Mouse (Mus musculus) small intestine, adult 2 months (tissue): ENCODE data around the gene S100a16. TPM values are rescaled to one million over a fixed set of nuclear protein-coding genes. Genes with fewer than 3 reads are reported as not detected.

ENCODE experiments used
- H3K27ac ChIP-seq: fragments of 200-500 bp; 2 replicates; pipeline ENCODE4 v1.5.1; 2012; ENCODE audit warnings: low read depth, low read length, control low read depth, inconsistent platforms; ENCODE audit not compliant: insufficient read depth
- H3K27me3 ChIP-seq: fragments of 200-500 bp; 2 replicates; pipeline ENCODE4 v1.6.1; 2012; ENCODE audit warnings: mild to moderate bottlenecking, moderate library complexity, low read length, inconsistent platforms; ENCODE audit not compliant: control insufficient read depth, insufficient read depth
- H3K36me3 ChIP-seq: fragments of 200-500 bp; 2 replicates; pipeline ENCODE4 v1.6.1; 2012; ENCODE audit warnings: mild to moderate bottlenecking, low read length, control low read depth, inconsistent platforms; ENCODE audit not compliant: control insufficient read depth, insufficient read depth
- H3K4me1 ChIP-seq: fragments of 200-500 bp; 2 replicates; pipeline ENCODE4 v1.6.1; 2012; ENCODE audit warnings: low read length, inconsistent platforms, mixed read lengths; ENCODE audit not compliant: control insufficient read depth, insufficient read depth, insufficient read length
- H3K4me3 ChIP-seq: fragments of 200-500 bp; 2 replicates; pipeline ENCODE4 v1.5.1; 2012; ENCODE audit warnings: low read depth, mild to moderate bottlenecking, control low read depth, inconsistent platforms, low read length, moderate library complexity
- CTCF ChIP-seq: fragments of 200-500 bp; IDR thresholded peaks from 2 replicates; pipeline ENCODE4 v1.5.1; 2012; ENCODE audit warnings: low read depth, mild to moderate bottlenecking, control low read depth, inconsistent platforms, low read length, moderate library complexity, mixed read lengths; ENCODE audit not compliant: insufficient replicate concordance, insufficient read length; ENCODE audit errors: extremely low read depth
- POLR2A ChIP-seq: fragments of 200-500 bp; IDR thresholded peaks from 2 replicates; pipeline ENCODE4 v1.6.1; 2012; ENCODE audit warnings: low read depth, mild to moderate bottlenecking, control low read depth, inconsistent platforms, low read length, moderate library complexity
- WGBS: fragments of 180-500 bp; shearing (Covaris S2); methylation state at CpG from one replicate; pipeline ENCODE4 v1.1.7; 2018; 5-methylcytosine and 5-hydroxymethylcytosine counted together
- polyA plus RNA-seq: library from polyadenylated mRNA; depleted of rRNA; stranded (reverse); fragments of >200 nt; gene quantifications from 2 replicates; pipeline ENCODE4 v1.2.3, GENCODE M21; 2012

S100a16 gene
- polyA plus RNA-seq, 1 experiment: 44.9 TPM

DNA sequence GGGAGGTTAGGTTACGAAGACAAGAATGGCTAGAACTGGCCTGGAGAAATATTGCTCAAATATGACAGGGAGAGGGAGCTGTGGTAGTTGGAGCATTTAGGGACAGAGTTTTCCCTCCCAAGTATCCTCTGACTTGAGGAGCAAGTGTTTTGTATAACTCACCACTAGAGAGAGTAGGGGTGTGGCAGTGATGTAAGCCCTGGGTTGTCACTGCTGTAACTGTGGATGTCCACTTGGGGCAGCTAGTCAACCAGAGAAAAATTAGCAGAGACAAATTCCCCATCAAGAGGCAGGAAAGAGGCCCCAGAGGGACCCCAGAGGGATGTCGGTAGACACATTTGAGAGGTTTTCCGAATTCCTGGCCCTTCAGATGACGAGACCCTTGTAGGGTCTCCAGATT is 11.6 kb upstream of the S100a16 start:
- Histone ChIP-seq H3K36me3 (no peaks in the 10 kb centered on the region), H3K4me1 (peaks cover 11% of the 10 kb centered on the region; the same call in 1 of the 2 replicates)

DNA sequence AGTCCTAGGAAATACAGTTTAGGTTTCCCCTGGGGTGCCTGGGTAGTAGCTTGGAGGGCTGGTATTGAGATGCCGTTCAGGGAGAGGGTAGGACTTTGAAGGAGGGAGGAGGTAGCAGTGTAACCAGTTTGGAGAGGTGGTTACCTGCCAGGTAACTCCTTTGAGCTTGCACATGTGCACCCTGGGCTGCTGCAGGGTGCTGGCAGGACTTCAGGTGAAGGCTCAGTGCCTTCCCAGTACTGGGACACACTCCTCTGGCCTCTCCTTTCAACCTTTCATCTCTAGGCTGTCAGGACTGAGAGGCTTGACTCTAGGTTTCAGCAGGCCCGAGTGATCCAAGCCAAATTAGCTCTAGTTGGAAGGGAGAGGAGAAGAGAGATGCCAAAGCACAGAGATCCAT is 11.0 kb upstream of the S100a16 start:
- peaks cover 11% of the 10 kb centered on the region; the same call in 1 of the 2 replicates for H3K4me1 ChIP-seq
- H3K27ac ChIP-seq: peak overlapping the region; percentile 54
- H3K36me3 ChIP-seq: no peaks in the 10 kb centered on the region
- TF ChIP-seq POLR2A (no peak), CTCF (no peak)
- H3K27me3 ChIP-seq: no peaks in the 10 kb centered on the region
- no peak overlapping the region for H3K4me3 ChIP-seq
- WGBS: 32% methylated on average over 2 of the region's 2 CpGs

More for the DNA sequence above, 11.6 kb upstream of the S100a16 start:
- Histone ChIP-seq H3K27ac (no peak overlapping the region), H3K4me3 (no peak overlapping the region), H3K27me3 (no peaks in the 10 kb centered on the region)
- TF ChIP-seq CTCF (peak; percentile 69; the same call in 1 of the 2 replicates), POLR2A (no peak)
- 64% methylated on average over 4 of the region's 4 CpGs for WGBS

DNA sequence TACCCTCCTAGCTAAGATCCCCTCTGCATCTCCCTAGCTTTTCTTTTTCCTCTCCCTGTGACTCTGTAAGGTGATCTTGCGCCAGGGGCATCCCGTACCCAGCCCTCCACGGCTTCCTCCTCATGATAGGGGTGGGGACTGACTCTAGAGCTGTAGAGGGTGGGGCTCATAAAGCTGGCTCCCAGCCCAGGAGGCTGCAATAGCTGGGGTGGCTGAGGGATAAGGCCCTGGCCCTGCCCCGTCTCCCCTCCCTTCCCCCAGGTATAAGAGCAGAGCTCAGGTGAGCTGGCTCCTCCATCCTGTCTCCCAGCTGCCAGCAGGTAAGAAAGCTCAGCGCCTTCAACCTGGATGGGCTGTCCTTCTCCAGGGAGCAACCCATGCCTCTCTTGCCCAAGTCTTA is 10.5 kb upstream of the S100a16 start, which contains the start of gene S100a14:
Gene S100a14 (plus strand): TSS at position 277 of the 400 bp plus-strand sequence.
- 18% methylated on average over 5 of the region's 5 CpGs for WGBS
- TF ChIP-seq POLR2A (no peak), CTCF (no peak)
- Histone ChIP-seq H3K4me1 (peaks cover 11% of the 10 kb centered on the region; the same call in 1 of the 2 replicates), H3K4me3 (peak within 1 kb of the TSS; percentile 28), H3K27me3 (no peaks in the 10 kb centered on the region), H3K36me3 (no peaks in the 10 kb centered on the region), H3K27ac (peak within 1 kb of the TSS; percentile 54)

DNA sequence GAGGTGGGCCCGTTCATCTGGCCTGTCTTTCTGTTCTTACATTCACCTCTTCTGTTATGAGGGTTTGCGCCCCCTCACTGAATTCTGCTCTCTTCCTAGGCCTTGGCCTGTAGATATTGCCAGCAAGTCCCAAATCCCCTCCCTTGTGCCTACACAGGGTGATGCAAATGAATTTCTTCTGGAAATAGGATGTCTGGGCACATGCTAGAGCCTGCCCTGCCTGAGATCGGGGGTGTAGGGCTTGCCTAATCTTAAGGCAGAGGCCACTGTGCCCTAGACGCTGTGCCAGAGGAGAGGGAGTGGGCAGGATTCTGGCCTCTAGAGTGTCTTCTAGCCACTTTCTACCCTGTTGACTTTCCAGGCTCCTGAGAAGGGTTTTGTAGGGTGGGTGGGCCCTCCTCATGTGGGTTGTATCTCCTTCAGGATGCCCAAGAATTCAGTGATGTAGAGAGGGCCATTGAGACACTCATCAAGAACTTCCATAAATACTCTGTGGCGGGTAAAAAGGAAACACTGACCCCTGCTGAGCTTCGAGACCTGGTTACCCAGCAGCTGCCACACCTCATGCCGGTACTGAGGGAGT is 9.7 kb upstream of the S100a16 start:
- no peak overlapping the region for H3K4me3 ChIP-seq
- H3K27ac ChIP-seq: no peak overlapping the region

DNA sequence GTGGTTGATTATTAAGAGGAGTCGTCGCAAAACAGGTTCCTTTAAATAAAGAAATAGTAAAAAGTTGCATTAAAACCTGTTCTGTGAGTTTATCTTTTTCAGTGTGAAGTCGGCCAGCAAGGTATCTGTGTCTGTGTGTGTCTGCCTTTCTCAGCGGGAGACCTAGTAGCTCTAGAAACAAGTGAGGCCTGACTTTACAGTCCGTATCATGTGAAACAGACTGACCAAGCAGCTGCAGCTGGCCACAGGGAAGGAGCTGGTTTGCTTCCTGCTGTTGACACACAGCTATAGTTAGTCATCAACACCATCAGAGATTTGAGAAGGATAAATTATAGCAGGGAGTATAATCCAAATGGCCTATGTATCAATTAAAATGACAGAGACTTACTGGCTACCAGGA is 5.3 kb upstream of the S100a16 start:
- H3K27ac ChIP-seq: no peak overlapping the region
- no peak overlapping the region for H3K4me3 ChIP-seq
- 56% methylated on average over 5 of the region's 5 CpGs for WGBS
- TF ChIP-seq POLR2A: no peak
- no peak for TF ChIP-seq CTCF
- H3K36me3 ChIP-seq: no peaks in the 10 kb centered on the region
- peaks cover 5% of the 10 kb centered on the region; the same call in 1 of the 2 replicates for H3K4me1 ChIP-seq
- no peaks in the 10 kb centered on the region for H3K27me3 ChIP-seq

More for the DNA sequence above, 9.7 kb upstream of the S100a16 start:
- Histone ChIP-seq H3K27me3 (no peaks in the 10 kb centered on the region), H3K36me3 (no peaks in the 10 kb centered on the region), H3K4me1 (peaks cover 11% of the 10 kb centered on the region; the same call in 1 of the 2 replicates)
- WGBS: 94% methylated on average over 7 of the region's 7 CpGs
- TF ChIP-seq POLR2A: no peak
- TF ChIP-seq CTCF: no peak

DNA sequence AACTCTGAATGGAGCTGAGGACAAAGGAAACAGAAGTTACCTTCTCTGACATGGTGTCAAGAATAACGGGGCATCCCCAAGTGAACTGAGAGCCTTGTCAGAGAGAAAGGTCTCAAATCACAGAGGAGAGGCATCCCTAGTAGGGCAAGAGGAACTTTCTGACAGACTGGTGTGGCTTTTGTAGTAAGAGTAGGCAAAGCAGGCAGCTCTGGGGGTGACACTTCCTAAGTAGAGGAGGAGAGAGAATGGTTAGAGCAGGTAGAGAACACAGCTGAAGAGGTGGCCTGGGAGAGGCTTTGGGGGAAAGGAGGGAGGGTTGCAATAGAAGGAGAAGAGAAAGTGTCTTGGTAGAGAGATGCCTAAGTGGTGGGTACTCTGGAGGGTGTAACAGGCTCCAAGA is 1.6 kb upstream of the S100a16 start:
- Histone ChIP-seq H3K27ac (no peak overlapping the region), H3K36me3 (no peaks in the 10 kb centered on the region), H3K4me3 (no peak overlapping the region), H3K27me3 (no peaks in the 10 kb centered on the region), H3K4me1 (peaks cover 10% of the 10 kb centered on the region)
- TF ChIP-seq CTCF (no peak), POLR2A (no peak)
- 69% methylated on average over 1 of the region's 1 CpGs for WGBS

DNA sequence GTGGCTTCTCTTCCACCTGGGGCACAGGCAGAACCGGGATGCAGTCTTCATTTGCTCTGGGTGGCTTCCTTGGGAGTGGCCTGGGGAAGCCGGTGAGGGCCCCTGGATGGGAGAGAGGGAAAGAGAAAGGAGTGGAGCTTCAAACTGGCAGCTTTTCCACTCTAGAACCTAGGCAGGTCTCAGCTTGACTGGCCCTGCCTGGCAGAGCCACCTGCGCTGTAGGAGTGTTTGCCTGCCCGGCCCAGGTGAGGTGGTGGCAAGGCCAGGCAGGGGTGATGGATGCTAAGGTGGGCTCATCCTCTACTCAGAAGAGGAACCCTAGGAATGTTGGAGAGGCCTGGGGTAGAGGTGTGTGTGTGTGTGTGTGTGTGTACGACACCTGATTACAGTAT is 847 bp downstream of the S100a16 start:
- Histone ChIP-seq H3K4me1 (peaks cover 10% of the 10 kb centered on the region), H3K27ac (peak overlapping the region; percentile 61), H3K27me3 (no peaks in the 10 kb centered on the region)

DNA sequence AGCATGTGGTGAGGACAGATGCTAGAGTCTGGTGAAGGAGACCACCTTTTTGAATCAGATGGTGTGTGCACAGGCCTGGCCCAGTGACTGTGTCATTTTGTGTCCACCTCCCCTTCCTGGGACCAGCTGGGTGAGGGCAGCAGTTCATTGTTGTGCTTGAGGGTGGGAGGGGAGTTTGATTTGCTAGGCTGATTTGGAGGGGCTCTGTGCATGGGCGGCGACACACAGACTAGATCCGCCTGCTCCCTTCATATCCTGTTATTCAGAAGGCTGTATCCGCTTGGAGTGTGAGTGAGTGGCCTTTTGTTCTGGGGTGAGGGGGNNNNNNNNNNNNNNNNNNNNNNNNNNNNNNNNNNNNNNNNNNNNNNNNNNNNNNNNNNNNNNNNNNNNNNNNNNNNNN is 3.9 kb downstream of the S100a16 start:
- TF ChIP-seq CTCF (no peak), POLR2A (no peak)
- peak overlapping the region; percentile 38 for H3K4me3 ChIP-seq
- H3K27me3 ChIP-seq: no peaks in the 10 kb centered on the region
- 86% methylated on average over 4 of the region's 4 CpGs for WGBS
- peaks cover 6% of the 10 kb centered on the region for H3K36me3 ChIP-seq
- H3K4me1 ChIP-seq: peaks cover 10% of the 10 kb centered on the region
- 0 out of 2 replicates have a peak overlapping the region, but pooled peaks have one; percentile 15 for H3K27ac ChIP-seq

More for the DNA sequence above, 847 bp downstream of the S100a16 start:
- no peak for TF ChIP-seq POLR2A
- TF ChIP-seq CTCF: no peak
- WGBS: 30% methylated on average over 5 of the region's 5 CpGs
- Histone ChIP-seq H3K4me3 (peak overlapping the region; percentile 64), H3K36me3 (peaks cover 6% of the 10 kb centered on the region)
